Comparison of ENCODE assay signal across 15 mouse cellular contexts in the genomic region with DNA sequence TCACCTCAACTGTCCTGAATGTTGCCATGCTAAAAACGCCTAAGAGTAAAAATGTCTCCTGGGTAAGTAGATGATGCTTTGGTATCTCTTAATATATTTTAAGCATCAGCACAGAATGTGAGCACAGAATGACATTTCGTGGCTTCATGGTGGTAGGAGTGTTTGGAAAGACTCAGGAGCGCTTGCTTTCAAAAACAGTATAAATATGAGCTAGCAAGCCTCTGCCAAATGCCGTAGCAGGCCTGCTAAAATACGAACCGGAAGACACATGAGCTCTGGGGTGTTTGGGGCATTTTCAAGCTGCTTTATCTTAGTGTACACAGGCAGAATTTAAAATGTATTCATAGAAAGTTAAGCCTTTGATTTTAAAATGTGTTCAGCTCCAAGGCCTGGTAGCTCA.
DNase-seq lines count a peak whose midpoint lies in the region; ATAC-seq and TF ChIP-seq lines count a peak whose summit lies in the region.
"Had no signal": no experiment of that assay in that cellular context is flagged by ENCODE, and none has a peak within 500 bp of the region (broad histone marks: within the 10 kb centered on the region; RNA-seq: fewer than 3 reads in every experiment).

No protein-coding gene starts in this region.

- DNase-seq in forebrain, postnatal 0 days: peak; percentile 22
- peak; percentile 42 for DNase-seq in layer of hippocampus, adult 9-10 months (ENCODE audit: low spot score)
- peak; percentile 33 for DNase-seq in lung, postnatal 10 days
- no peak for DNase-seq in thymus, postnatal 0 days (ENCODE audit: low spot score)
- no peak for DNase-seq in gastrocnemius, adult 2 months
- DNase-seq in urinary bladder, postnatal 4 days (ENCODE audit: low spot score in 2 of 2): no peak
- DNase-seq: cerebellum, postnatal 14 days; heart, adult 11 months; thymus, postnatal 14 days had no signal

- no peak for TF ChIP-seq POLR2A in embryonic fibroblast, embryonic 13.5 days (IDR thresholded peaks at IDR 0.05; ENCODE audit: low read depth, low read length)

- peak overlapping the region; percentile 15; the same call in 1 of the 2 replicates for H3K27ac ChIP-seq in forebrain, postnatal 0 days (ENCODE audit: low read depth, low read length)
- no peak overlapping the region for H3K27ac ChIP-seq in forebrain, embryonic 12.5 days
- peak overlapping the region; percentile 93 for H3K27ac ChIP-seq in embryonic fibroblast, embryonic 13.5 days (ENCODE audit: insufficient read depth, low read length)
- no peak overlapping the region for H3K27ac ChIP-seq in gastrocnemius, adult 2 months
- H3K27ac ChIP-seq: hindbrain, embryonic 10.5 days had no signal

- H3K9me3 ChIP-seq in forebrain, postnatal 0 days (ENCODE audit: low read length): no peaks in the 10 kb centered on the region
- H3K9me3 ChIP-seq in forebrain, embryonic 12.5 days: no peaks in the 10 kb centered on the region
- H3K9me3 ChIP-seq: hindbrain, embryonic 10.5 days had no signal

- intact Hi-C loops in gastrocnemius, adult 2 months (cut with DNase I): no loop called here

- no peaks in the 10 kb centered on the region for H3K4me1 ChIP-seq in forebrain, postnatal 0 days (ENCODE audit: insufficient read depth)
- H3K4me1 ChIP-seq in forebrain, embryonic 12.5 days: no peaks in the 10 kb centered on the region
- H3K4me1 ChIP-seq in embryonic fibroblast, embryonic 13.5 days (ENCODE audit: control insufficient read depth, insufficient read depth, low read length): peaks cover 11% of the 10 kb centered on the region
- H3K4me1 ChIP-seq: hindbrain, embryonic 10.5 days had no signal

- no peak overlapping the region for H3K9ac ChIP-seq in forebrain, postnatal 0 days
- H3K9ac ChIP-seq in forebrain, embryonic 12.5 days: no peak overlapping the region

- no peaks in the 10 kb centered on the region for H3K27me3 ChIP-seq in forebrain, postnatal 0 days (ENCODE audit: insufficient read depth, low read length)
- no peaks in the 10 kb centered on the region for H3K27me3 ChIP-seq in forebrain, embryonic 12.5 days
- H3K27me3 ChIP-seq: CH12.LX had no signal

- no peak overlapping the region for H3K4me3 ChIP-seq in forebrain, postnatal 0 days (ENCODE audit: low read depth, low read length)
- no peak overlapping the region for H3K4me3 ChIP-seq in forebrain, embryonic 12.5 days (replicated peaks)
- H3K4me3 ChIP-seq in embryonic fibroblast, embryonic 13.5 days (ENCODE audit: insufficient read depth, low read length): no peak overlapping the region
- no peak overlapping the region for H3K4me3 ChIP-seq in gastrocnemius, adult 2 months
- H3K4me3 ChIP-seq: hindbrain, embryonic 10.5 days had no signal

- no peaks in the 10 kb centered on the region for H3K36me3 ChIP-seq in forebrain, postnatal 0 days (ENCODE audit: insufficient read depth)
- H3K36me3 ChIP-seq in forebrain, embryonic 12.5 days (replicated peaks): no peaks in the 10 kb centered on the region
- H3K36me3 ChIP-seq: hindbrain, embryonic 10.5 days had no signal

- 70% methylated on average over 6 of the region's 6 CpGs for WGBS in forebrain, postnatal 0 days
- WGBS in forebrain, embryonic 12.5 days: 90% methylated on average over 6 of the region's 6 CpGs

- no peak for TF ChIP-seq CTCF in forebrain, postnatal 0 days (IDR thresholded peaks at IDR 0.05; ENCODE audit: low read depth)
- no peak for TF ChIP-seq CTCF in embryonic fibroblast, embryonic 13.5 days (IDR thresholded peaks at IDR 0.05; ENCODE audit: borderline replicate concordance, insufficient read depth, low read length)
- TF ChIP-seq CTCF in gastrocnemius, adult 2 months (IDR thresholded peaks at IDR 0.05): no peak

- no peak overlapping the region for H3K4me2 ChIP-seq in forebrain, postnatal 0 days (ENCODE audit: low read depth)
- H3K4me2 ChIP-seq in forebrain, embryonic 12.5 days: no peak overlapping the region
- H3K4me2 ChIP-seq: liver, embryonic 11.5 days had no signal

- peak; percentile 64; the same call in 1 of the 2 replicates for ATAC-seq in forebrain, postnatal 0 days
- no peak for ATAC-seq in forebrain, embryonic 12.5 days (ENCODE audit: low FRiP score)
- ATAC-seq: midbrain, embryonic 16.5 days had no signal

Comparison
In these comparisons a context has a peak if more than half of its experiments do, and no peak if none do; other contexts are left out.
1. H3K27ac ChIP-seq: peak in forebrain, postnatal 0 days (single experiment) and embryonic fibroblast, embryonic 13.5 days (single experiment); none in forebrain, embryonic 12.5 days (single experiment) and gastrocnemius, adult 2 months (single experiment).
2. DNase-seq: peak in forebrain, postnatal 0 days (single experiment), layer of hippocampus, adult 9-10 months (single experiment) and lung, postnatal 10 days (single experiment); none in thymus, postnatal 0 days (single experiment), gastrocnemius, adult 2 months (single experiment) and urinary bladder, postnatal 4 days (0 of 2).